Mouse (Mus musculus) embryonic facial prominence, embryonic 14.5 days (tissue): ENCODE data around the gene Ncor2. TPM values are rescaled to one million over a fixed set of nuclear protein-coding genes. Genes with fewer than 3 reads are reported as not detected.

ENCODE experiments used
- ATAC-seq: fragments of 200-750 bp; cut with Nextera tagmentation; 2 replicates; pipeline ENCODE4 v1.8.0; 2017; ENCODE audit warnings: low read depth, moderate number of reproducible peaks, moderate TSS enrichment
- DNase-seq: peaks from one replicate; pipeline ENCODE4 v3.0.0-alpha.2; 2015; ENCODE audit warnings: low spot score
- H3K27ac ChIP-seq: fragments of 300-500 bp; sonication (generic); replicated peaks from 2 replicates; pipeline ENCODE4 v1.5.1; 2014; ENCODE audit warnings: low read depth, mild to moderate bottlenecking, low read length, moderate library complexity
- H3K27me3 ChIP-seq: fragments of 300-500 bp; sonication (generic); replicated peaks from 2 replicates; pipeline ENCODE4 v1.6.1; 2014; ENCODE audit warnings: low read length; ENCODE audit not compliant: control insufficient read depth, insufficient read depth
- H3K36me3 ChIP-seq: fragments of 300-500 bp; sonication (generic); 2 replicates; pipeline ENCODE4 v1.6.1; 2014; ENCODE audit warnings: low read length, mixed read lengths; ENCODE audit not compliant: control insufficient read depth, insufficient read depth
- H3K4me1 ChIP-seq: fragments of 300-500 bp; sonication (generic); 2 replicates; pipeline ENCODE4 v1.6.1; 2014; ENCODE audit warnings: antibody characterized with exemption, low read length; ENCODE audit not compliant: control insufficient read depth, insufficient read depth
- H3K4me2 ChIP-seq: fragments of 300-500 bp; sonication (generic); 2 replicates; pipeline ENCODE4 v1.6.1; 2014; ENCODE audit warnings: low read depth, mild to moderate bottlenecking, low read length, moderate library complexity, mixed read lengths
- H3K4me3 ChIP-seq: fragments of 300-500 bp; sonication (generic); 2 replicates; pipeline ENCODE4 v1.5.1; 2014; ENCODE audit warnings: low read depth, mild to moderate bottlenecking, low read length
- H3K9ac ChIP-seq: fragments of 300-500 bp; sonication (generic); 2 replicates; pipeline ENCODE4 v1.6.1; 2014; ENCODE audit warnings: low read depth, mild to moderate bottlenecking, low read length, moderate library complexity, mixed read lengths
- H3K9me3 ChIP-seq: fragments of 300-500 bp; sonication (generic); 2 replicates; pipeline ENCODE4 v1.6.1; 2016; ENCODE audit warnings: low read length; ENCODE audit not compliant: control insufficient read depth
- WGBS: fragments of 180-500 bp; shearing (Covaris S2); extraction: QIAGEN DNeasy Blood & Tissue Kit; methylation state at CpG from one replicate; pipeline ENCODE4 v1.1.7; 2014; 5-methylcytosine and 5-hydroxymethylcytosine counted together
- polyA plus RNA-seq: library from polyadenylated mRNA; unstranded; fragments of >200 nt; fragmentation: Nextera tagmentation; extraction: Ambion mirVana; gene quantifications from 2 replicates; pipeline ENCODE4 v1.2.1, GENCODE M21; 2014

The Ncor2 gene
- polyA plus RNA-seq, 1 experiment from 2014 or later = 37.3 TPM

GRCm38 (mm10) chr5:125005871-125006652 lies 173.0 kb downstream of the Ncor2 start:
- Histone ChIP-seq H3K27ac (no peak overlapping the region), H3K4me2 (peak overlapping the region; percentile 78), H3K4me1 (peaks cover 18% of the 10 kb centered on the region), H3K9me3 (no peaks in the 10 kb centered on the region), H3K27me3 (peaks cover 6% of the 10 kb centered on the region), H3K9ac (no peak overlapping the region), H3K36me3 (peaks cover 17% of the 10 kb centered on the region; the same call in 1 of the 2 replicates), H3K4me3 (peak overlapping the region; percentile 50; the same call in 1 of the 2 replicates)
- DNase-seq (peak; percentile 48), ATAC-seq (0 out of 2 replicates have a peak, but pooled peaks have one; percentile 16)
- 52% methylated on average over 9 of the region's 9 CpGs for WGBS

- no peak for ATAC-seq
- 0 out of 2 replicates have a peak, but pooled peaks cover 2% of the 10 kb centered on the region for H3K36me3 ChIP-seq
- no peaks in the 10 kb centered on the region for H3K9me3 ChIP-seq
- H3K27me3 ChIP-seq = peaks cover 6% of the 10 kb centered on the region
- WGBS = 11% methylated on average over 15 of the region's 15 CpGs
- peaks cover 30% of the 10 kb centered on the region for H3K4me1 ChIP-seq
- no peak overlapping the region; the same call in 1 of the 2 replicates for H3K27ac ChIP-seq
- peak overlapping the region; percentile 68 for H3K9ac ChIP-seq
- peak overlapping the region; percentile 50 for H3K4me3 ChIP-seq
- DNase-seq = no peak
- peak overlapping the region; percentile 78 for H3K4me2 ChIP-seq
Measured at GRCm38 (mm10) chr5:125003873-125004255, 175.2 kb downstream of the Ncor2 start.

GRCm38 (mm10) chr5:125002969-125003872 lies 175.8 kb downstream of the Ncor2 start, which contains the start of gene Rflna:
Gene Rflna (plus strand): TSS chr5:125003221.
- H3K27me3 ChIP-seq = peaks cover 6% of the 10 kb centered on the region
- H3K4me1 ChIP-seq = peaks cover 30% of the 10 kb centered on the region
- no peaks in the 10 kb centered on the region for H3K36me3 ChIP-seq
- peak within 1 kb of the TSS; percentile 68 for H3K9ac ChIP-seq
- peak within 1 kb of the TSS; percentile 50 for H3K4me3 ChIP-seq
- no peaks in the 10 kb centered on the region for H3K9me3 ChIP-seq
- peak; percentile 60 for ATAC-seq
- peak; percentile 85 for DNase-seq
- H3K27ac ChIP-seq = no peak within 1 kb of the TSS; the same call in 1 of the 2 replicates
- peak within 1 kb of the TSS; percentile 78 for H3K4me2 ChIP-seq
- WGBS = 5% methylated on average over 15 of the region's 41 CpGs

DNA sequence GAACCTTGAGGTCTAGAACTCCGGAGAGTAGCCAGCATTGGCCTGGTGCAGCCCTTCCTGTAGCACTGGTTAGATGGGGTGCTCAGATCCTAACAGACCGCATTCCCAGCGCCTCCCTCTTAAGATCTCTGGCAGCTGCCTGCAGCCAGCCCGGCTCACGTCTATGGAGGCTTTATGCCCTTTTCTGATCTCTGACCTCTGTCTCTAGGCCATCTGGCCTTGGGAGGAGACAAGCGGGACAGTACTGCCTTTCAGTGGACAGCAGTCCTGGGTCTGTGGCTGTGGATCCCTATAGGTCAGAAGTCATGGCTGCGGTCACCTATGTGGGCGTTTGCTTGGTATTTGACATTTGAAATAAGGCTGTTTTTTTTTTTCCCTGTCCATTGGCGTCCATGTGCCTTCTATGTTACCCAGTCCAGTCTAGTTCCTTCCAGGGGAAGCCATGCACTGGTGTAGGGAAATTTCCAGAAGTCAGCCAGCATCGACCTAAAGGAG lies 178.2 kb downstream of the Ncor2 start:
- Histone ChIP-seq H3K4me2 (no peak overlapping the region), H3K4me3 (no peak overlapping the region), H3K4me1 (peaks cover 21% of the 10 kb centered on the region), H3K9me3 (no peaks in the 10 kb centered on the region), H3K36me3 (no peaks in the 10 kb centered on the region), H3K27ac (no peak overlapping the region), H3K27me3 (peaks cover 6% of the 10 kb centered on the region), H3K9ac (no peak overlapping the region)
- DNase-seq = no peak
- no peak for ATAC-seq
- 57% methylated on average over 10 of the region's 10 CpGs for WGBS

DNA sequence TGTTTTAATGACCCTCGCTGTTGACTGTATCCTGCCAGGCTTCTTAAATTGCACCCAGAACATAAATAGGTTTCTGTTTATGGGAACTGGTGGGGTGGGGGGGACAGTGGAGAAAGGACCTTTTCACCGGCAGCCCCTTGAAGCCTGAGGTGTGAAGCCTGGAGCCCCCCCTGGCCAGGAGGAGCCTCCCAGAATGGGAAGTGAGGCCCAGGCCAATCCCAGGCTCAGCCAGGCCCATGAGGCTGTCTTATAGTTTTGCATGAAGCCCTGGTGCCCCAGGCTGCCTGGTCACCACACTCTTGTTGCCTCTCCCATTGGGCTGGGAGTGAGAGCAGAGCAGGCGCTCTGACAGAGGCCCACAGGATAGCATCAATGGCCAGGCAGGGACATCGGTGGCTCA lies 181.1 kb downstream of the Ncor2 start:
- peaks cover 12% of the 10 kb centered on the region for H3K4me1 ChIP-seq
- DNase-seq (no peak), ATAC-seq (no peak)
- H3K9ac ChIP-seq = no peak overlapping the region
- no peaks in the 10 kb centered on the region for H3K9me3 ChIP-seq
- no peak overlapping the region for H3K4me3 ChIP-seq
- H3K27ac ChIP-seq = no peak overlapping the region; the same call in 1 of the 2 replicates
- no peak overlapping the region for H3K4me2 ChIP-seq
- WGBS = 73% methylated on average over 4 of the region's 4 CpGs
- no peaks in the 10 kb centered on the region for H3K27me3 ChIP-seq
- no peaks in the 10 kb centered on the region for H3K36me3 ChIP-seq

GRCm38 (mm10) chr5:124996816-124997215 lies 182.2 kb downstream of the Ncor2 start:
- no peak overlapping the region for H3K4me2 ChIP-seq
- ATAC-seq (no peak), DNase-seq (no peak)
- no peak overlapping the region for H3K9ac ChIP-seq
- no peaks in the 10 kb centered on the region for H3K36me3 ChIP-seq
- no peaks in the 10 kb centered on the region for H3K27me3 ChIP-seq
- no peak overlapping the region for H3K4me3 ChIP-seq
- H3K9me3 ChIP-seq = no peaks in the 10 kb centered on the region
- H3K4me1 ChIP-seq = peaks cover 12% of the 10 kb centered on the region
- no peak overlapping the region for H3K27ac ChIP-seq
- WGBS = 65% methylated on average over 5 of the region's 6 CpGs

GRCm38 (mm10) chr5:124992891-124993290 lies 186.1 kb downstream of the Ncor2 start:
- no peaks in the 10 kb centered on the region for H3K4me1 ChIP-seq
- no peak overlapping the region for H3K4me2 ChIP-seq
- H3K9me3 ChIP-seq = no peaks in the 10 kb centered on the region
- no peaks in the 10 kb centered on the region for H3K27me3 ChIP-seq
- ATAC-seq (no peak), DNase-seq (no peak)
- no peak overlapping the region for H3K4me3 ChIP-seq
- no peaks in the 10 kb centered on the region for H3K36me3 ChIP-seq
- peak overlapping the region; percentile 81 for H3K27ac ChIP-seq
- no peak overlapping the region for H3K9ac ChIP-seq
- WGBS = 50% methylated on average over 11 of the region's 11 CpGs

- H3K36me3 ChIP-seq = no peaks in the 10 kb centered on the region
- 65% methylated on average over 8 of the region's 8 CpGs for WGBS
- ATAC-seq (peak; percentile 21; the same call in 1 of the 2 replicates), DNase-seq (peak; percentile 44)
- no peaks in the 10 kb centered on the region for H3K9me3 ChIP-seq
- no peaks in the 10 kb centered on the region for H3K4me1 ChIP-seq
- H3K9ac ChIP-seq = no peak overlapping the region
- no peaks in the 10 kb centered on the region for H3K27me3 ChIP-seq
- H3K4me3 ChIP-seq = no peak overlapping the region
- peak overlapping the region; percentile 81 for H3K27ac ChIP-seq
- no peak overlapping the region for H3K4me2 ChIP-seq
Measured at GRCm38 (mm10) chr5:124992323-124992722, 186.7 kb downstream of the Ncor2 start.
